Mouse (Mus musculus): ENCODE results near the gene Ebf3. TPM values are rescaled to one million over a fixed set of nuclear protein-coding genes. Genes with fewer than 3 reads are reported as not detected.

The Ebf3 gene
- polyA plus RNA-seq, 1 experiment from 2014 or later, result 9.8 TPM

DNA sequence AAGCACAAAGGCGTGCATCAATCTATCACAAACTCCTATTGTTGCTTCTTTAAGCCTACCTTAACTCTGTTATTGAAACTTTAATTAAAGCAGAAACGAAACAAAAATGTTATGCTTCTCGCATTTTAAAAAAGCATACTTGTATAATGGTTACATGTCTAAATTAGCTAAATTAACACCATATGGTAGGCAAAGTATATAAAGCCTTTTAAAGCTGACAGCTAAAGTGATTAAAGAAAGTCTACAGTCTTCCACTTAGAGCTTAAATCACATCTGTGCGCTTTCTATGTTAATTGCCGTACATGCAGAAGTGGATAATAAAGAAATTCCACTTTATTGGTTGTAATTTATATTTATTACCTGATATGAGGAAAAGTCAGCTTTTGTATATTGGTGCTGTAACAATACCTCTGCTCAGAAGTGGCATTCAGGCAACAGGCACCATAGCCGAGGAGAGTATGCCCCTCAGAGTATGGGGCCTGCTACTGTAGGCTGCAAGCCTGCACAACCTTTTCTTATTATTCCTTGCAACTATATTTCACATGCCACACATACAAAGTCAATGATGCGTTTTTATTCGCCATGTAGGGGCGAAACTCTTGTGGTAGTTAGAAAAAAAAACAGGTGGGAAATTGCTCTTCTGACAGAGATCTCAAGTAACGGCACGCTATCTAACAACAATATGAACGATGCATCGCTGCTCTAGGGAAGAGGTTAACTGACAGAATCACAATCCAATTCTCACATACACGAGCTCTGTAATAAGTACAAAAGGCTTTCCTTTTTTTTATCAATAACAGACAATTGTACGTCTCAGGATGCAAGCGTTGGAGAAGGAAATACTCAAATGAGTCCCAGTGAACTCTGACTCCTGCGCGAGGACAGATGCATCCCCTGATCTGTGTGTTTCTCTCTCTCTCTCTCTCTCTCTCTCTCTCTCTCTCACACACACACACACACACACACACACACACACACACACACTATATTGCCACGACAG, 5.9 kb downstream of the Ebf3 start:
- Histone ChIP-seq H3K9ac (ENCODE audit: low read length) (peak overlapping the region; percentile 81; the same call in 1 of the 2 replicates), H3K4me1 (ENCODE audit: control insufficient read depth, insufficient read depth, low read length) (peaks cover 42% of the 10 kb centered on the region)
- DNase-seq (ENCODE audit: low spot score), result peak; percentile 57

DNA sequence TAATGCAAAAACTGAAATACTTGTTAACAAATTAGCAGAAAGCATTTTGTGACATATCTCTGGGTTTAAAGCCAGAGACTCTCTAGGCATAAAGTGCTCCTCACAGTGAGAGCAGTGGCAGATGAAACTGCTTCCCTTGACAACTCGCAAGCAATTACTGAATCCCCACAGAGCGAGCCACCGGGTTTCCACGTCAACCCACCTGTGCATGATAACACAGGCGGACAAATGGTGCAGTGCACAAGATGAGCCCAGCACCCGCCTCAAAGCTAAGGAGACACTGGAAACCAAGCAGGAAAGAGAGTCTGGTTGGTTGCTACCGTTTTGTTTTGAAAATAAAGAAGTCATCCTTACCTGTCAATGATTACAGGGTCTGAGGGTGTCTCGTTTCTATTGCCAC, 7.1 kb downstream of the Ebf3 start:
- no peak overlapping the region; the same call in 1 of the 2 replicates for H3K4me3 ChIP-seq (ENCODE audit: low read depth, low read length)

More for the DNA sequence above, 5.9 kb downstream of the Ebf3 start:
- H3K4me2 ChIP-seq (ENCODE audit: low read depth, severe bottlenecking), result peak overlapping the region; percentile 95
- H3K9me3 ChIP-seq (ENCODE audit: control insufficient read depth, low read length), result no peaks in the 10 kb centered on the region
- 7% methylated on average over 19 of the region's 19 CpGs for WGBS
- ATAC-seq (ENCODE audit: insufficient number of reproducible peaks, low FRiP score, low TSS enrichment, low read depth), result no peak
- H3K4me3 ChIP-seq (ENCODE audit: low read depth, low read length), result peak overlapping the region; percentile 83
- peak overlapping the region; percentile 21; the same call in 1 of the 2 replicates for H3K27ac ChIP-seq (replicated peaks; ENCODE audit: low read depth, low read length)
- H3K27me3 ChIP-seq (ENCODE audit: control insufficient read depth, insufficient read depth, low read length), result peaks cover 12% of the 10 kb centered on the region
- H3K36me3 ChIP-seq (ENCODE audit: control insufficient read depth, insufficient read depth, low read length), result no peaks in the 10 kb centered on the region

DNA sequence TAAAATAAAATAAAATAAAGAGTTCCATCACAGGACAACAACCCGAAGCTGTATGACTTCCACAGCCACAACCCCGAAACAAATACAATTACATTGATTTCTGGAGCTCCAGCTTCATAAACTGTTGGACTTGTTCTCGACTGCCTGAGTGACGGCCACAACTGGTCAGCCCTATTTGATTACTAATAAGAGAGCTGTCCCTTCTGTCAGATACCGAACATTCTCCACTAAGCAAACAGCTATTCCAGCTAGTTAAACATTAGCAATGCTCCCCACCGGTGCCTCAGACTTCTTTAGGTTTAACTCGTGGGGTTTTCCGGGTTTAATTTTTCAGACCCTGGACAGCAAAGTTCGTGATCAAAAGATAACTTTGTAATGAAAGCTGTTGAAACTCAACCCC, 8.1 kb downstream of the Ebf3 start:
- Histone ChIP-seq H3K4me1 (ENCODE audit: control insufficient read depth, insufficient read depth, low read length) (peaks cover 58% of the 10 kb centered on the region), H3K4me3 (ENCODE audit: low read depth, low read length) (no peak overlapping the region), H3K9me3 (ENCODE audit: control insufficient read depth, low read length) (no peaks in the 10 kb centered on the region), H3K9ac (ENCODE audit: low read length) (no peak overlapping the region), H3K36me3 (ENCODE audit: control insufficient read depth, insufficient read depth, low read length) (no peaks in the 10 kb centered on the region), H3K27ac (replicated peaks; ENCODE audit: low read depth, low read length) (no peak overlapping the region), H3K27me3 (ENCODE audit: control insufficient read depth, insufficient read depth, low read length) (peaks cover 10% of the 10 kb centered on the region), H3K4me2 (ENCODE audit: low read depth, severe bottlenecking) (peak overlapping the region; percentile 10; the same call in 1 of the 2 replicates)
- WGBS, result 47% methylated on average over 9 of the region's 9 CpGs
- DNase-seq (ENCODE audit: low spot score) (no peak), ATAC-seq (ENCODE audit: insufficient number of reproducible peaks, low FRiP score, low TSS enrichment, low read depth) (no peak)

More for the DNA sequence above, 7.1 kb downstream of the Ebf3 start:
- Histone ChIP-seq H3K4me1 (ENCODE audit: control insufficient read depth, insufficient read depth, low read length) (peaks cover 51% of the 10 kb centered on the region), H3K27me3 (ENCODE audit: control insufficient read depth, insufficient read depth, low read length) (peaks cover 10% of the 10 kb centered on the region), H3K36me3 (ENCODE audit: control insufficient read depth, insufficient read depth, low read length) (no peaks in the 10 kb centered on the region), H3K27ac (replicated peaks; ENCODE audit: low read depth, low read length) (no peak overlapping the region), H3K9me3 (ENCODE audit: control insufficient read depth, low read length) (no peaks in the 10 kb centered on the region), H3K4me2 (ENCODE audit: low read depth, severe bottlenecking) (peak overlapping the region; percentile 24), H3K9ac (ENCODE audit: low read length) (no peak overlapping the region)
- 12% methylated on average over 8 of the region's 8 CpGs for WGBS
- ATAC-seq (ENCODE audit: insufficient number of reproducible peaks, low FRiP score, low TSS enrichment, low read depth) (no peak), DNase-seq (ENCODE audit: low spot score) (no peak)

DNA sequence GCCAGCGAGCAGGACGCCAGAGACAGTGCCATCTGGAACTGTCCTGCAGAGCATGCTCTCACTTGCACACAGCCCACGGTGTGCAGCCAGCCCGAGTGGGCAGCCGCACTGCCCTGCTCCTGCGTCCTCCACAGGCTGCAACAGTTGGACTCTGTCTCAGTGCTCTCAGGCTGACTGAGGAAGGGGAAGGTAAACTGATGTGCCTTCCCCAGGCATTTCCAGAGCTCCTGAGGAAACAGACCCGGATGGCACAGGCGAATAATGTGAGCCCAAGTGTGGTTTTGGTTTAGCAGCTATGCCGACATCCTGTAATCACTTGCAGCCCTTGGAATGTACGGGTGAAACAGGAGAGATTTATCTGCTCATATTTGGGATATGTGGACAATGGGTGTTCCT, 10.5 kb downstream of the Ebf3 start:
- H3K9ac ChIP-seq (ENCODE audit: low read length), result 0 out of 2 replicates have a peak overlapping the region, but pooled peaks have one; percentile 5
- ATAC-seq (ENCODE audit: insufficient number of reproducible peaks, low FRiP score, low TSS enrichment, low read depth) (0 out of 2 replicates have a peak, but pooled peaks have one; percentile 36), DNase-seq (ENCODE audit: low spot score) (peak; percentile 71)
- 12% methylated on average over 10 of the region's 10 CpGs for WGBS
- H3K36me3 ChIP-seq (ENCODE audit: control insufficient read depth, insufficient read depth, low read length), result no peaks in the 10 kb centered on the region
- H3K4me2 ChIP-seq (ENCODE audit: low read depth, severe bottlenecking), result peak overlapping the region; percentile 35; the same call in 1 of the 2 replicates
- H3K4me1 ChIP-seq (ENCODE audit: control insufficient read depth, insufficient read depth, low read length), result peaks cover 63% of the 10 kb centered on the region
- H3K9me3 ChIP-seq (ENCODE audit: control insufficient read depth, low read length), result no peaks in the 10 kb centered on the region
- 0 out of 2 replicates have a peak, but pooled peaks cover 2% of the 10 kb centered on the region for H3K27me3 ChIP-seq (ENCODE audit: control insufficient read depth, insufficient read depth, low read length)
- peak overlapping the region; percentile 72; the same call in 1 of the 2 replicates for H3K27ac ChIP-seq (replicated peaks; ENCODE audit: low read depth, low read length)
- no peak overlapping the region for H3K4me3 ChIP-seq (ENCODE audit: low read depth, low read length)

DNA sequence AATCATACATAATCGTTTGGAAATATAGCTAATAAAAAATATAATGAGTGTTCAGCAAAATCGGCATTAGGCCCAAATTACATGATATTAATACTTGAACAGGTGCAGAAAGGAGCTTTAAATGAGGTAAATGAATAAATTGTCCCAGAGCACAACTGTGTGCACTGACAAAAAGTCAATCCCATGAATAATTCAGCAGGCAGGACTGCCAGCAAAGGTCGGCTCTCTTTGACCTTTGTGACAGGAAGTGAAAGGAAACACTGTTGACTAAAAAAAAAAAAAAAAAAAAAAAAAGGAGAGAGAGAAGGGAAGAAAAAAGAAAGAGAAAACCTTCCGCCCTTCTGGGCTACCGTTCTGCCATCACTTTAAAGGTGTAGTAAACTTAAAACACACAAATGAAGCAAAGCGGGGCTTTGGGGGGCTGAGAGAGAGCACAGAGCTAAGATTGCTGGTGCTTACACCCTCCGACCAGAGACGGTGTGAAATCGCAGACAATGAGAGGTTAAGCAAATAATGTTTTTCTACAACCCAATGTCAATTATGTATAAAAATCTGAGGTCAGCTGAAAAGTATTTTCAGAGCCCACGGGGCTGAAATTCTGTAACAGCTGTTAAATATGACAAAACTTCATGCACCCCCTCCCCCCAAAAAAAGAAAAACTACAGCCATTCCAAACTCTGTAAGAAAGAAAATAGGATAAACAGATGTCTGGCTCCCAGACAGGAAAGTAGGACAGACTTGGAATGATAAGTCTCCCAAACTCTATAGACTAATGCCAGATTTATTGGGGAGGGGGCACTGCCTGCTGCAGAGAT, 11.1 kb downstream of the Ebf3 start:
- Histone ChIP-seq H3K27me3 (ENCODE audit: control insufficient read depth, insufficient read depth, low read length) (0 out of 2 replicates have a peak, but pooled peaks cover 2% of the 10 kb centered on the region), H3K4me1 (ENCODE audit: control insufficient read depth, insufficient read depth, low read length) (peaks cover 69% of the 10 kb centered on the region), H3K36me3 (ENCODE audit: control insufficient read depth, insufficient read depth, low read length) (no peaks in the 10 kb centered on the region), H3K27ac (replicated peaks; ENCODE audit: low read depth, low read length) (peak overlapping the region; percentile 72; the same call in 1 of the 2 replicates), H3K4me3 (ENCODE audit: low read depth, low read length) (no peak overlapping the region), H3K9ac (ENCODE audit: low read length) (no peak overlapping the region), H3K4me2 (ENCODE audit: low read depth, severe bottlenecking) (peak overlapping the region; percentile 35; the same call in 1 of the 2 replicates), H3K9me3 (ENCODE audit: control insufficient read depth, low read length) (no peaks in the 10 kb centered on the region)
- 33% methylated on average over 10 of the region's 10 CpGs for WGBS
- ATAC-seq (ENCODE audit: insufficient number of reproducible peaks, low FRiP score, low TSS enrichment, low read depth) (no peak), DNase-seq (ENCODE audit: low spot score) (no peak)

DNA sequence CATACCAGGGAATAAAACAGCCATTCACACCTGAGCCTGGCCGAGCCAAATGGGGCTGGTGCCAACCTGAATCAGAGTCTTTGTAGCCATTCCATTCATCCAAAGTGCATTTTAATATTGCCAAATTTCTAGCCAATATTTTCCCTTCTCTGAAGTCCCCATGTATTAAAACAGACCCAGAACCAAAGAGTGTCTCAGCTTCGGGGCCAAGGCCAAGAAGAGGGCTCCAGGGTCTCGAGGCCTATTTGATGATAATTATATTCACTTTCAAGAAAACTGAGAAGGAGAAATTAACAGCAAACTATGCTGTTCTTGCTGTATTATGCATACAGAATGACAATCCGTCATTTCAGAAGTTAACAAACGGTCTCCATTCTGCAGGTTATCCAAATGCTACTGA, 12.1 kb downstream of the Ebf3 start:
- DNase-seq (ENCODE audit: low spot score) (no peak), ATAC-seq (ENCODE audit: insufficient number of reproducible peaks, low FRiP score, low TSS enrichment, low read depth) (no peak)
- Histone ChIP-seq H3K27ac (replicated peaks; ENCODE audit: low read depth, low read length) (no peak overlapping the region), H3K9ac (ENCODE audit: low read length) (no peak overlapping the region), H3K4me2 (ENCODE audit: low read depth, severe bottlenecking) (no peak overlapping the region), H3K4me3 (ENCODE audit: low read depth, low read length) (no peak overlapping the region), H3K36me3 (ENCODE audit: control insufficient read depth, insufficient read depth, low read length) (no peaks in the 10 kb centered on the region), H3K9me3 (ENCODE audit: control insufficient read depth, low read length) (no peaks in the 10 kb centered on the region), H3K27me3 (ENCODE audit: control insufficient read depth, insufficient read depth, low read length) (0 out of 2 replicates have a peak, but pooled peaks cover 2% of the 10 kb centered on the region), H3K4me1 (ENCODE audit: control insufficient read depth, insufficient read depth, low read length) (peaks cover 74% of the 10 kb centered on the region)
- 75% methylated on average over 5 of the region's 5 CpGs for WGBS

DNA sequence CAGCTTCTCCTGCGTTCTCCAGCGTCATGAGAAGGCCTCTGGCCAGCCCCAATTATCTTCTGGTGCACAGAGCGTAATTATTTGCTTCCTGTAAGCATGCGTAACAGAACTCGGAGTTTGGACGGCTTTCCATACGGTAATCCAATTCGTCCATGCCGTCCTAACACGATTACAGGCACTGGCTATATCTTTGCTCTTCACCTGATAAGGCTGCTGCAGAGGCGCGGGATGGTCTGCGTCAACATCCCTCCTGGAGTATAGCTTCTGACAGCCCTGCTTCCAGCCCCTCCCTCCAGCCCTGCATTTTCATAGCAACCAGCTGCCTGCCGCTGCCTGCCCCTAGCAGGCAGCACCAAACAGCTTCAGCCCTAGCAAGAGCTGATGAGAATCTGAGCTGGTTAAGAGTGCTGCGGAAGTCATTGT, 12.9 kb downstream of the Ebf3 start:
- H3K4me1 ChIP-seq (ENCODE audit: control insufficient read depth, insufficient read depth, low read length), result peaks cover 76% of the 10 kb centered on the region
- no peaks in the 10 kb centered on the region for H3K36me3 ChIP-seq (ENCODE audit: control insufficient read depth, insufficient read depth, low read length)
- DNase-seq (ENCODE audit: low spot score) (peak; percentile 76), ATAC-seq (ENCODE audit: insufficient number of reproducible peaks, low FRiP score, low TSS enrichment, low read depth) (0 out of 2 replicates have a peak, but pooled peaks have one; percentile 26)
- no peaks in the 10 kb centered on the region for H3K9me3 ChIP-seq (ENCODE audit: control insufficient read depth, low read length)
- peak overlapping the region; percentile 35 for H3K4me2 ChIP-seq (ENCODE audit: low read depth, severe bottlenecking)
- H3K4me3 ChIP-seq (ENCODE audit: low read depth, low read length), result no peak overlapping the region
- 0 out of 2 replicates have a peak overlapping the region, but pooled peaks have one; percentile 2 for H3K27ac ChIP-seq (replicated peaks; ENCODE audit: low read depth, low read length)
- WGBS, result 7% methylated on average over 15 of the region's 15 CpGs
- 0 out of 2 replicates have a peak, but pooled peaks cover 2% of the 10 kb centered on the region for H3K27me3 ChIP-seq (ENCODE audit: control insufficient read depth, insufficient read depth, low read length)
- H3K9ac ChIP-seq (ENCODE audit: low read length), result no peak overlapping the region
